Mouse (Mus musculus) limb, embryonic 13.5 days (tissue): ENCODE data around the gene Palld. TPM values are rescaled to one million over a fixed set of nuclear protein-coding genes. Genes with fewer than 3 reads are reported as not detected.
A peak's percentile ranks its signal among the peaks of the same experiment; 100 is the strongest.

ENCODE experiments used
- ATAC-seq: fragments of 200-750 bp; cut with Nextera tagmentation; 2 replicates; pipeline ENCODE4 v1.8.0; 2017; ENCODE audit warnings: low read depth, moderate number of reproducible peaks, moderate TSS enrichment; ENCODE audit not compliant: low FRiP score
- H3K27ac ChIP-seq: fragments of 300-500 bp; sonication (generic); 2 replicates; pipeline ENCODE4 v1.5.1; 2015; ENCODE audit warnings: inconsistent platforms, mild to moderate bottlenecking, moderate library complexity
- H3K27me3 ChIP-seq: fragments of 300-500 bp; sonication (generic); 2 replicates; pipeline ENCODE4 v1.6.1; 2015; ENCODE audit warnings: mild to moderate bottlenecking, inconsistent platforms
- H3K36me3 ChIP-seq: fragments of 300-500 bp; sonication (generic); 2 replicates; pipeline ENCODE4 v1.6.1; 2015; ENCODE audit warnings: inconsistent platforms, mild to moderate bottlenecking, moderate library complexity
- H3K4me1 ChIP-seq: fragments of 300-500 bp; sonication (generic); 2 replicates; pipeline ENCODE4 v1.6.1; 2015; ENCODE audit warnings: inconsistent platforms
- H3K4me2 ChIP-seq: fragments of 300-500 bp; sonication (generic); replicated peaks from 2 replicates; pipeline ENCODE4 v1.6.1; 2015; ENCODE audit warnings: inconsistent platforms, mild to moderate bottlenecking, moderate library complexity
- H3K4me3 ChIP-seq: fragments of 300-500 bp; sonication (generic); 2 replicates; pipeline ENCODE4 v1.5.1; 2015; ENCODE audit warnings: moderate library complexity, mild to moderate bottlenecking, inconsistent platforms
- H3K9ac ChIP-seq: fragments of 300-500 bp; sonication (generic); 2 replicates; pipeline ENCODE4 v1.6.1; 2015; ENCODE audit warnings: mild to moderate bottlenecking, inconsistent platforms
- H3K9me3 ChIP-seq: fragments of 300-500 bp; sonication (generic); 2 replicates; pipeline ENCODE4 v1.6.1; 2016; ENCODE audit warnings: inconsistent platforms
- WGBS: fragments of 180-500 bp; shearing (Covaris S2); methylation state at CpG from one replicate; pipeline ENCODE4 v1.1.7; 2015; 5-methylcytosine and 5-hydroxymethylcytosine counted together
- polyA plus RNA-seq: library from polyadenylated mRNA; unstranded; fragments of >200 nt; fragmentation: Nextera tagmentation; extraction: Ambion mirVana; gene quantifications from 2 replicates; pipeline ENCODE4 v1.2.1, GENCODE M21; 2015

Gene Palld
- polyA plus RNA-seq: 114 and 116 TPM in 2 replicates

GRCm38 (mm10) chr8:61902521-61902920, at the start of gene Palld:
Palld (minus strand) TSS chr8:61902690.
- Histone ChIP-seq H3K4me2 (no peak within 1 kb of the TSS), H3K36me3 (no peaks in the 10 kb centered on the region), H3K27ac (no peak within 1 kb of the TSS), H3K9me3 (no peaks in the 10 kb centered on the region), H3K27me3 (no peaks in the 10 kb centered on the region), H3K4me1 (no peaks in the 10 kb centered on the region), H3K9ac (no peak within 1 kb of the TSS), H3K4me3 (no peak within 1 kb of the TSS)
- 77% methylated on average over 5 of the region's 5 CpGs for WGBS
- no peak for ATAC-seq

DNA sequence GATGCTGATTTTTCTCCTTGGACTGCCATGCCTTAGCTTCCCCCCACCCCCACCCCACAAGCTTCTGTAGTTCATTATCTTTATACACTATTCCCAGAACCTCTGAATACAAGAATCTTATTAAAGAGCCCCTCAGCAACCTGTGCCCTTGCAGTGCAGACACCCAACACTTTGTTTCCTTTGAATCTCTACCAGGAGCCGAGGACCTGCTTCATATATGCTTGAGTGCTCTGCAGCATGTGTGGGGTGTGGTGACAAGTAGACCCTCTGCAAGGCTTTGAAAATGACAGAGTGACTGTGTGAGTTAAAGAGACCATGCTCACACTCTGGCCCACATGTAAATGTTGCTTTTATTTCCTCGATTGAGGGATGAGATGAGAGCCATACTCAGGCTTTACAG, 35.1 kb upstream of the Palld start:
- H3K27ac ChIP-seq: no peak overlapping the region
- no peak overlapping the region for H3K4me3 ChIP-seq
- H3K9me3 ChIP-seq: no peaks in the 10 kb centered on the region
- no peak overlapping the region for H3K9ac ChIP-seq
- no peak for ATAC-seq
- H3K36me3 ChIP-seq: no peaks in the 10 kb centered on the region
- H3K4me1 ChIP-seq: no peaks in the 10 kb centered on the region
- no peaks in the 10 kb centered on the region for H3K27me3 ChIP-seq
- WGBS: 65% methylated on average over 2 of the region's 2 CpGs
- H3K4me2 ChIP-seq: no peak overlapping the region

DNA sequence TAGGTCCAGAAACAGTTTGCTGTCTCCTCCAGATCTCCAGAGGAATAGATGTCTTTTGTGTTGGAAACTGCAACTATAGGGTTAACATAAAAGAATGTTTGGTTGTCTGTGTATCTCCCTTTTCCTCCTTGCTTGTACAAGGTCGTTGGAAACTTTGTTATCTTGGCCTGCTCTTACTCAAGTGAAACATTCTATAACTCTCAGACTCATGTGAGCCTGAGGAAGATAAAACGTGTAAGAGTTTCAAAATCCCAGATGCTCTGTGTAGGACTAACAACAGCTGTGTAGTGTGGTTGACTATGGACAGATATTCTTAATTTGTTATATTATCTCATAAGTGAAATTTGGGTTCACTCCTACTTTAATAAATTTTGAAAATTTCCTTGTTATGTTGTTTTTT, 30.8 kb upstream of the Palld start:
- no peak overlapping the region for H3K4me2 ChIP-seq
- WGBS: 23% methylated on average over 2 of the region's 2 CpGs
- H3K36me3 ChIP-seq: no peaks in the 10 kb centered on the region
- 0 out of 2 replicates have a peak, but pooled peaks cover under 1% of the 10 kb centered on the region for H3K27me3 ChIP-seq
- no peak overlapping the region for H3K9ac ChIP-seq
- H3K9me3 ChIP-seq: no peaks in the 10 kb centered on the region
- no peak for ATAC-seq
- peaks cover 2% of the 10 kb centered on the region; the same call in 1 of the 2 replicates for H3K4me1 ChIP-seq
- H3K27ac ChIP-seq: no peak overlapping the region
- no peak overlapping the region for H3K4me3 ChIP-seq

- WGBS: 9% methylated on average over 22 of the region's 22 CpGs
- Histone ChIP-seq H3K27me3 (peaks cover 6% of the 10 kb centered on the region; the same call in 1 of the 2 replicates), H3K4me2 (peak within 1 kb of the TSS; percentile 84), H3K27ac (no peak within 1 kb of the TSS), H3K4me1 (peaks cover 4% of the 10 kb centered on the region; the same call in 1 of the 2 replicates), H3K9me3 (no peaks in the 10 kb centered on the region), H3K4me3 (peak within 1 kb of the TSS; percentile 54), H3K9ac (peak within 1 kb of the TSS; percentile 60), H3K36me3 (no peaks in the 10 kb centered on the region)
- ATAC-seq: peak; percentile 51; the same call in 1 of the 2 replicates
These were observed 25.4 kb upstream of the Palld start, which contains the start of gene Ddx60 for GRCm38 (mm10) chr8:61927777-61928494. Ddx60 (plus strand) TSS chr8:61928087.

- Histone ChIP-seq H3K4me3 (no peak overlapping the region), H3K27ac (no peak overlapping the region), H3K36me3 (no peaks in the 10 kb centered on the region), H3K4me1 (peaks cover 10% of the 10 kb centered on the region; the same call in 1 of the 2 replicates), H3K27me3 (peaks cover 6% of the 10 kb centered on the region; the same call in 1 of the 2 replicates), H3K4me2 (no peak overlapping the region), H3K9ac (no peak overlapping the region), H3K9me3 (no peaks in the 10 kb centered on the region)
- WGBS: 83% methylated on average over 1 of the region's 1 CpGs
- ATAC-seq: no peak
These were observed 22.0 kb upstream of the Palld start for GRCm38 (mm10) chr8:61924518-61924917.

GRCm38 (mm10) chr8:61921454-61922054, 19.1 kb upstream of the Palld start:
- no peak overlapping the region for H3K9ac ChIP-seq
- peaks cover 6% of the 10 kb centered on the region; the same call in 1 of the 2 replicates for H3K4me1 ChIP-seq
- no peak overlapping the region for H3K4me3 ChIP-seq
- H3K27ac ChIP-seq: no peak overlapping the region
- H3K36me3 ChIP-seq: no peaks in the 10 kb centered on the region
- 66% methylated on average over 10 of the region's 10 CpGs for WGBS
- no peak overlapping the region for H3K4me2 ChIP-seq
- no peaks in the 10 kb centered on the region for H3K9me3 ChIP-seq
- H3K27me3 ChIP-seq: 0 out of 2 replicates have a peak, but pooled peaks cover 3% of the 10 kb centered on the region
- no peak for ATAC-seq

DNA sequence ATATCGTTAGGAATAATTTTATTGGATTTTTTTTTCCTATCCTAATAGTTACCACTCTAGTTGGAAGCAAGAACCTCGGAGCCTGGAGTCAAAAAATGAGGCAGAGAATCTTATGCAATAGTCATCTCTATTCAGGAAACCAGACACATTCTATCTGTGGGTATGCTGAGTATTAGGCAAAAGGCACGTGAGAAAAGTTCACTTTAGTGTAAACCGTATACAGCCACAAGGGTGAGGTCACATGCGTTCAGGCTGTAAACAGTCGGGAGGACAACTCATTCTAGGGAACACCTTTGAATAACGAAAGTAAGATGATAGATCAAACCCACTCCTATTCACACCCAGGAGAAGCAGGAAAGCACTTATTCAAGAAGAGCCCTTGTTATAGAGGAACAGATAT, 17.9 kb upstream of the Palld start:
- H3K4me3 ChIP-seq: no peak overlapping the region
- H3K9ac ChIP-seq: no peak overlapping the region
- no peaks in the 10 kb centered on the region for H3K9me3 ChIP-seq
- ATAC-seq: no peak
- H3K36me3 ChIP-seq: no peaks in the 10 kb centered on the region
- H3K4me1 ChIP-seq: peaks cover 6% of the 10 kb centered on the region; the same call in 1 of the 2 replicates
- no peak overlapping the region for H3K27ac ChIP-seq
- H3K4me2 ChIP-seq: no peak overlapping the region
- 73% methylated on average over 7 of the region's 7 CpGs for WGBS
- H3K27me3 ChIP-seq: no peaks in the 10 kb centered on the region

GRCm38 (mm10) chr8:61919145-61919788, 16.8 kb upstream of the Palld start:
- H3K4me3 ChIP-seq: no peak overlapping the region
- H3K36me3 ChIP-seq: no peaks in the 10 kb centered on the region
- no peaks in the 10 kb centered on the region for H3K9me3 ChIP-seq
- peaks cover 6% of the 10 kb centered on the region; the same call in 1 of the 2 replicates for H3K4me1 ChIP-seq
- no peak overlapping the region for H3K4me2 ChIP-seq
- no peak for ATAC-seq
- 86% methylated on average over 2 of the region's 2 CpGs for WGBS
- no peak overlapping the region for H3K9ac ChIP-seq
- no peak overlapping the region for H3K27ac ChIP-seq
- no peaks in the 10 kb centered on the region for H3K27me3 ChIP-seq

DNA sequence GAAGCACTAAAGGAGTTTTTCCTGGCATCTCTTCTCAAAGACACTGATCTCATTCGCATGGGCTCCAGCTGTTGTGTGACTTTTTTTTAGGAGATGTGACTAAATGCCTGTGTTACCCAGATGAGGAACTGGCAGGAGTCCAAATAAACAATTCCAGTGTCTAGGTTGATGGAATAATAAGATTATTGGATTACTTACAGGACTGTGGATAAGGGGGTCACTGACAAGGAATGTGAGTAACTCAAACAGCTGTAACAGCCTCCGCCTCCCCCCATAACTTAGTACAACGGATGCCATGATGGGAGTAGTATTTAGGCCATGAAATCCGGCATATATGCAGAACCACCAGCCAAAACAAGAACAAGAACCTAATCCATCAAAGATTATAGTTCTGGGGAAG, 14.8 kb upstream of the Palld start:
- Histone ChIP-seq H3K4me2 (no peak overlapping the region), H3K4me1 (peaks cover 6% of the 10 kb centered on the region; the same call in 1 of the 2 replicates), H3K27me3 (no peaks in the 10 kb centered on the region), H3K4me3 (no peak overlapping the region), H3K27ac (no peak overlapping the region), H3K9me3 (no peaks in the 10 kb centered on the region), H3K36me3 (no peaks in the 10 kb centered on the region), H3K9ac (no peak overlapping the region)
- ATAC-seq: peak; percentile 72; the same call in 1 of the 2 replicates
- 75% methylated on average over 4 of the region's 4 CpGs for WGBS

- 82% methylated on average over 9 of the region's 9 CpGs for WGBS
- Histone ChIP-seq H3K4me2 (no peak overlapping the region), H3K36me3 (no peaks in the 10 kb centered on the region), H3K9ac (no peak overlapping the region), H3K9me3 (no peaks in the 10 kb centered on the region), H3K4me3 (no peak overlapping the region), H3K4me1 (no peaks in the 10 kb centered on the region), H3K27ac (no peak overlapping the region), H3K27me3 (no peaks in the 10 kb centered on the region)
- ATAC-seq: no peak
These were observed 11.5 kb upstream of the Palld start for GRCm38 (mm10) chr8:61913957-61914356.

GRCm38 (mm10) chr8:61912817-61913216, 10.3 kb upstream of the Palld start:
- no peaks in the 10 kb centered on the region for H3K4me1 ChIP-seq
- no peaks in the 10 kb centered on the region for H3K36me3 ChIP-seq
- WGBS: 85% methylated on average over 5 of the region's 5 CpGs
- no peak overlapping the region for H3K4me3 ChIP-seq
- H3K9ac ChIP-seq: no peak overlapping the region
- H3K9me3 ChIP-seq: no peaks in the 10 kb centered on the region
- H3K27ac ChIP-seq: no peak overlapping the region
- no peak for ATAC-seq
- no peaks in the 10 kb centered on the region for H3K27me3 ChIP-seq
- H3K4me2 ChIP-seq: no peak overlapping the region

GRCm38 (mm10) chr8:61909313-61909712, 6.8 kb upstream of the Palld start:
- H3K27ac ChIP-seq: no peak overlapping the region
- ATAC-seq: no peak
- WGBS: 83% methylated on average over 3 of the region's 3 CpGs
- no peak overlapping the region for H3K9ac ChIP-seq
- no peaks in the 10 kb centered on the region for H3K4me1 ChIP-seq
- H3K4me2 ChIP-seq: no peak overlapping the region
- no peaks in the 10 kb centered on the region for H3K9me3 ChIP-seq
- H3K27me3 ChIP-seq: no peaks in the 10 kb centered on the region
- no peaks in the 10 kb centered on the region for H3K36me3 ChIP-seq
- no peak overlapping the region for H3K4me3 ChIP-seq
